Mouse (Mus musculus) frontal cortex, postnatal 10 days (tissue): ENCODE data around the gene Slc25a35.
"Not testable (repeated sequence)": the region's sequence is repeated elsewhere in the genome, so short reads cannot be mapped to it uniquely, and the experiment has no call there.

Source experiments
- DNase-seq, 2 experiments: peaks; one replicate each; pipeline ENCODE4 v3.0.0; 2022; ENCODE audit warnings: low spot score in 2 of 2, mixed read lengths in 1 of 2

Slc25a35 gene

GRCm38 (mm10) chr11:68967337-68968282 lies at the start of gene Slc25a35:
TSS of gene Slc25a35 (plus strand) at chr11:68968131.
- peak; percentile 77 to 90 for DNase-seq

- no peak for DNase-seq
Observed at GRCm38 (mm10) chr11:68923191-68923590, 44.7 kb upstream of the Slc25a35 start.

- no peak for DNase-seq
Observed at GRCm38 (mm10) chr11:68924749-68925148, 43.2 kb upstream of the Slc25a35 start.

- no peak for DNase-seq
Observed at GRCm38 (mm10) chr11:68926981-68927380, 41.0 kb upstream of the Slc25a35 start, which contains the start of gene Odf4. TSS of gene Odf4 (minus strand) at chr11:68927081.

- no peak for DNase-seq
Observed at GRCm38 (mm10) chr11:68929947-68930346, 38.0 kb upstream of the Slc25a35 start.

- DNase-seq = no peak
Observed at GRCm38 (mm10) chr11:68933885-68934507, 33.9 kb upstream of the Slc25a35 start.

GRCm38 (mm10) chr11:68936951-68937350 lies 31.0 kb upstream of the Slc25a35 start:
- not testable (repeated sequence) for DNase-seq

- peak; percentile 84 to 85 for DNase-seq
Observed at GRCm38 (mm10) chr11:68939451-68940304, 28.3 kb upstream of the Slc25a35 start.

- DNase-seq = no peak
Observed at GRCm38 (mm10) chr11:68940516-68940915, 27.4 kb upstream of the Slc25a35 start.

- no peak for DNase-seq
Observed at GRCm38 (mm10) chr11:68942731-68943130, 25.2 kb upstream of the Slc25a35 start.

- no peak for DNase-seq
Observed at GRCm38 (mm10) chr11:68945245-68945644, 22.7 kb upstream of the Slc25a35 start.

- no peak for DNase-seq
Observed at GRCm38 (mm10) chr11:68946001-68946400, 21.9 kb upstream of the Slc25a35 start.

- DNase-seq = peak in 1 of 2 experiments; percentile 45
Observed at GRCm38 (mm10) chr11:68946806-68947440, 21.0 kb upstream of the Slc25a35 start.

GRCm38 (mm10) chr11:68947542-68947993 lies 20.4 kb upstream of the Slc25a35 start:
- no peak for DNase-seq

- DNase-seq = no peak
Observed at GRCm38 (mm10) chr11:68953903-68954302, 14.0 kb upstream of the Slc25a35 start.

- DNase-seq = no peak
Observed at GRCm38 (mm10) chr11:68954408-68954807, 13.5 kb upstream of the Slc25a35 start.

GRCm38 (mm10) chr11:68955473-68955872 lies 12.5 kb upstream of the Slc25a35 start:
- no peak for DNase-seq

- no peak for DNase-seq
Observed at GRCm38 (mm10) chr11:68956107-68956506, 11.8 kb upstream of the Slc25a35 start.

GRCm38 (mm10) chr11:68956697-68957096 lies 11.2 kb upstream of the Slc25a35 start:
- DNase-seq = no peak

GRCm38 (mm10) chr11:68957308-68957707 lies 10.6 kb upstream of the Slc25a35 start, which contains the start of gene Arhgef15:
TSS of gene Arhgef15 (minus strand) at chr11:68957480.
- no peak for DNase-seq

GRCm38 (mm10) chr11:68957971-68958370 lies 10.0 kb upstream of the Slc25a35 start:
- DNase-seq = no peak
